Mouse (Mus musculus): Measurements from ENCODE around the gene Acap1. TPM values are rescaled to one million over a fixed set of nuclear protein-coding genes. Genes with fewer than 3 reads are reported as not detected.

The Acap1 gene
- polyA plus RNA-seq, 1 experiment from 2014 or later, result 1.3 TPM

DNA sequence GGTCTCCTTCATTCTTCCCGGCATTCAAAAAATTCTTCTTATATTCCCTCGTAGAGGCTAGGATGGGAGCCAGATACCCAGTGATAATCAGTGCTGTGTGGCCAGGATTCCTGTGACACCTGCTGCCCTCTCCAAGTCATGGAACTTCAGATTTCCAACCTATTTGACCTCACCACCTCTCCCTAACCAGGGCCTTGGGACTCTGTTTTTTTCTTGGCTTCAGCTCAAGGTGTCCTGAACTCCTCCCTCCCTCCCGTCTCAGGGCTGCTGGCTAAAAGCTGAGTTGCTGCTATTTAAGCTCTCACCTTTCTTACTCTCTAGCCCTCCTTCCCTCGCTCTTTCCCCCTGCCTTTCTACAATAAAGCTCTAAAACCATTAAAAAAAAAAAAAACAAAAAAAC lies 4.5 kb upstream of the Acap1 start:
- H3K27ac ChIP-seq, result peak overlapping the region; percentile 96; the same call in 1 of the 2 replicates

DNA sequence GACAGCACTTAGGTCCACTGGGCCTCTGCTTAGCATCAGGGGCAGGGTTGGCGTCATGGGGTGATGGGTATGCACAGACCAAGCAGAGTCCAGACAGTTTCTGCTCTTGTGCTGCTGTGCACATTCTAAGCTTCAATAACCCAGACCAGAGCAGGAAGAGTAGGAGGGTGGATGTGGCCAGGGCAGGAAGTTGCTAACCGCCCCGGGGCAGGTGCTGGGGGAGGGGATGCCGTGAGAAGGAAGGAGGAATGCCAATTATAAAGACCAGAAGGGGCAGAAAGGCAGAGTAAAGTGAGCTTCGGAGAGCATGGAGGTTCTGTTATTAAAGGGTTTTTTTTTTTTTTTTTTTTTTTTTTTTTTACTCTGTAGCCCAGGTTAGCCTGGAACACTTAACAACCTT lies 668 bp downstream of the Acap1 start:
- Histone ChIP-seq H3K4me2 (replicated peaks) (no peak overlapping the region), H3K9me3 (no peaks in the 10 kb centered on the region), H3K27ac (no peak overlapping the region), H3K4me3 (no peak overlapping the region), H3K4me1 (peaks cover 10% of the 10 kb centered on the region), H3K36me3 (0 out of 2 replicates have a peak, but pooled peaks cover 3% of the 10 kb centered on the region), H3K27me3 (0 out of 2 replicates have a peak, but pooled peaks cover 2% of the 10 kb centered on the region), H3K9ac (no peak overlapping the region)
- WGBS, result 72% methylated on average over 5 of the region's 5 CpGs
- no peak for ATAC-seq (ENCODE audit: insufficient number of reproducible peaks, insufficient read depth, low FRiP score, low TSS enrichment)

More for the DNA sequence above, 4.5 kb upstream of the Acap1 start:
- H3K9ac ChIP-seq, result peak overlapping the region; percentile 86
- H3K36me3 ChIP-seq, result peaks cover 16% of the 10 kb centered on the region
- no peaks in the 10 kb centered on the region for H3K27me3 ChIP-seq
- ATAC-seq (ENCODE audit: insufficient number of reproducible peaks, insufficient read depth, low FRiP score, low TSS enrichment), result no peak
- peaks cover 24% of the 10 kb centered on the region for H3K4me1 ChIP-seq
- H3K4me2 ChIP-seq (replicated peaks), result peak overlapping the region; percentile 87
- no peaks in the 10 kb centered on the region for H3K9me3 ChIP-seq
- WGBS, result 16% methylated on average over 4 of the region's 4 CpGs
- H3K4me3 ChIP-seq, result peak overlapping the region; percentile 78

DNA sequence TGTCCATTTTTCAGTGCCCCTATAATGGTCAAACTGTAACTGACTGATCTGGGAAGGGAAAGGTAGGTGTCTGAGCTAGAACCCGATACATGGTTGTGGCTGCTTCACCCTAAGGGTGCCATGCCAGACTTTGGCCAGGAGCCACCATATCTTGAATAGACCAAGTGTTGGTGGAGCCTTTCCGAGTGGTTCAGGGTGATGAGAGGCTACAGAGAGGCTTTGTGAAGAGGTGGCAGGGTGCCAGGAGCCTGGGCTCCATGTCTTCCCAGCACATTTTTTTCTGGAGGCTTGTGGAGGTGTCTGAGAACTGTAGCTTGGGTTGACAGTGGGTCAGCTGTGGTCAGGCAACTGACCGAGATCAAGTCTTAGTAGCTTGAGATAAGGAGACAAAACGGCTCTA lies 3.9 kb downstream of the Acap1 start:
- 0 out of 2 replicates have a peak, but pooled peaks cover 2% of the 10 kb centered on the region for H3K27me3 ChIP-seq
- ATAC-seq (ENCODE audit: insufficient number of reproducible peaks, insufficient read depth, low FRiP score, low TSS enrichment), result no peak
- H3K4me2 ChIP-seq (replicated peaks), result no peak overlapping the region
- H3K36me3 ChIP-seq, result no peaks in the 10 kb centered on the region
- H3K27ac ChIP-seq, result no peak overlapping the region
- H3K9ac ChIP-seq, result no peak overlapping the region
- H3K4me1 ChIP-seq, result no peaks in the 10 kb centered on the region
- 79% methylated on average over 4 of the region's 4 CpGs for WGBS
- no peaks in the 10 kb centered on the region for H3K9me3 ChIP-seq
- no peak overlapping the region for H3K4me3 ChIP-seq

GRCm38 (mm10) chr11:69886907-69887635 lies 8.3 kb downstream of the Acap1 start:
- Histone ChIP-seq H3K27me3 (0 out of 2 replicates have a peak, but pooled peaks cover 2% of the 10 kb centered on the region), H3K4me3 (no peak overlapping the region), H3K9ac (no peak overlapping the region), H3K36me3 (no peaks in the 10 kb centered on the region), H3K9me3 (no peaks in the 10 kb centered on the region), H3K27ac (no peak overlapping the region), H3K4me1 (no peaks in the 10 kb centered on the region), H3K4me2 (replicated peaks) (no peak overlapping the region)
- ATAC-seq (ENCODE audit: insufficient number of reproducible peaks, insufficient read depth, low FRiP score, low TSS enrichment), result no peak
- 70% methylated on average over 8 of the region's 8 CpGs for WGBS

GRCm38 (mm10) chr11:69884663-69885062 lies 10.7 kb downstream of the Acap1 start:
- no peaks in the 10 kb centered on the region for H3K36me3 ChIP-seq
- H3K9ac ChIP-seq, result no peak overlapping the region
- H3K4me1 ChIP-seq, result peaks cover 7% of the 10 kb centered on the region; the same call in 1 of the 2 replicates
- peak overlapping the region; percentile 8; the same call in 1 of the 2 replicates for H3K27ac ChIP-seq
- H3K4me3 ChIP-seq, result no peak overlapping the region
- no peak overlapping the region for H3K4me2 ChIP-seq (replicated peaks)
- H3K9me3 ChIP-seq, result no peaks in the 10 kb centered on the region
- 83% methylated on average over 8 of the region's 8 CpGs for WGBS
- H3K27me3 ChIP-seq, result no peaks in the 10 kb centered on the region
- no peak for ATAC-seq (ENCODE audit: insufficient number of reproducible peaks, insufficient read depth, low FRiP score, low TSS enrichment)

GRCm38 (mm10) chr11:69884240-69884639 lies 11.1 kb downstream of the Acap1 start:
- no peak overlapping the region for H3K4me3 ChIP-seq
- no peaks in the 10 kb centered on the region for H3K9me3 ChIP-seq
- H3K27ac ChIP-seq, result peak overlapping the region; percentile 8; the same call in 1 of the 2 replicates
- H3K4me1 ChIP-seq, result peaks cover 11% of the 10 kb centered on the region; the same call in 1 of the 2 replicates
- no peak for ATAC-seq (ENCODE audit: insufficient number of reproducible peaks, insufficient read depth, low FRiP score, low TSS enrichment)
- no peak overlapping the region for H3K9ac ChIP-seq
- 76% methylated on average over 9 of the region's 9 CpGs for WGBS
- H3K27me3 ChIP-seq, result no peaks in the 10 kb centered on the region
- no peaks in the 10 kb centered on the region for H3K36me3 ChIP-seq
- H3K4me2 ChIP-seq (replicated peaks), result no peak overlapping the region

DNA sequence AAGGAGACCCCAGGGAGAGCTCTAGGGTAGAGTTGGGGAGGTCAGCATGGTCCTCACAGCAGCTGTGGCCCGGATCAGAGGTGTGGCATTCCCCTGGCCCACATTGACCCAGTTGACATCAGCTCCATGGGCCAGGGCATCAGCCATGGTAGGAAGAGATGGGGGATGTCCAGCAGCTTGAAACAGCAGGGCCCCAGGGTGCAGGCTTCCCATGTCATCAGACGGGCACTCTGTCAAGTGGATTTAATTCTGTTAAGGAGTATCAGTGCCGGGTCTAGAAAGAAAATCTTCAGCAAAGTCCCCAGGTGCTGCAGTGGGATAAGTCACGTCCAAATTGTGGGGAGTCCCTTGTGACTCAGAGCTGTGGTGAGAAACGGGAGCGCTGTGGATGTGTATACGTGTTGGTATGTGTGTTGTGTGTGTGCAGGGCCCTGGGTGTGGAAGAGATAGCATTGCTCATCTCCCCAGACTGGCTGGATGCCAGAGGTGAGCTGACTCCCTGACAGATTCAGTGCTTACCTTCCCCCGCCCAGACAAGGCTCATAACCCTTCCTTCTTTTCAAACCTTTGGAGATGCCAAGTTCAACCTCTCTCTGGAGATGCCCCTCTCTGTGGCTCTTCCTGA lies 11.7 kb downstream of the Acap1 start:
- Histone ChIP-seq H3K4me1 (peaks cover 11% of the 10 kb centered on the region; the same call in 1 of the 2 replicates), H3K4me3 (no peak overlapping the region), H3K9me3 (no peaks in the 10 kb centered on the region), H3K4me2 (replicated peaks) (no peak overlapping the region), H3K27ac (no peak overlapping the region; the same call in 1 of the 2 replicates), H3K9ac (no peak overlapping the region), H3K36me3 (no peaks in the 10 kb centered on the region), H3K27me3 (no peaks in the 10 kb centered on the region)
- ATAC-seq (ENCODE audit: insufficient number of reproducible peaks, insufficient read depth, low FRiP score, low TSS enrichment), result no peak
- 76% methylated on average over 8 of the region's 8 CpGs for WGBS

DNA sequence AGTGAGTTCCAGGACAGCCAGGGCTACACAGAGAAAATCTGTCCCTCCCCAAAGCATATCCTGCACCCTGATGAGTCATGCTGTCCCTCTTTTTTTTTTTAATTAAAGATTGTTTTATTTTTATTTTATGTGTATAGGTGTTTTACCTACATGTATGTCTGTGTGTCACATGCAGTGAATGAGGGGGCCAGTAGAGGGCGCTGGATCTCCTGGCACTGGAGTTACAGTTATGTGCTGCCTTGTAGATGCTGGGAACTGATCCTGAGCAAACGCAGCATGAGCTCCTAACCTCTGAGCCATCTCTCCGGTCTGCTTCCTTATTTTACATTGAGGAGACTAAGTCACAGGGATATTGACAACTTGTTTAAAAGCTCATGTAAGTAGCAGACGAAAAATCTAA lies 12.3 kb downstream of the Acap1 start:
- no peaks in the 10 kb centered on the region for H3K27me3 ChIP-seq
- ATAC-seq (ENCODE audit: insufficient number of reproducible peaks, insufficient read depth, low FRiP score, low TSS enrichment), result no peak
- no peak overlapping the region for H3K4me3 ChIP-seq
- peaks cover 11% of the 10 kb centered on the region; the same call in 1 of the 2 replicates for H3K4me1 ChIP-seq
- H3K9me3 ChIP-seq, result no peaks in the 10 kb centered on the region
- no peak overlapping the region for H3K4me2 ChIP-seq (replicated peaks)
- H3K27ac ChIP-seq, result no peak overlapping the region; the same call in 1 of the 2 replicates
- H3K36me3 ChIP-seq, result no peaks in the 10 kb centered on the region
- no peak overlapping the region for H3K9ac ChIP-seq
- 57% methylated on average over 4 of the region's 4 CpGs for WGBS

DNA sequence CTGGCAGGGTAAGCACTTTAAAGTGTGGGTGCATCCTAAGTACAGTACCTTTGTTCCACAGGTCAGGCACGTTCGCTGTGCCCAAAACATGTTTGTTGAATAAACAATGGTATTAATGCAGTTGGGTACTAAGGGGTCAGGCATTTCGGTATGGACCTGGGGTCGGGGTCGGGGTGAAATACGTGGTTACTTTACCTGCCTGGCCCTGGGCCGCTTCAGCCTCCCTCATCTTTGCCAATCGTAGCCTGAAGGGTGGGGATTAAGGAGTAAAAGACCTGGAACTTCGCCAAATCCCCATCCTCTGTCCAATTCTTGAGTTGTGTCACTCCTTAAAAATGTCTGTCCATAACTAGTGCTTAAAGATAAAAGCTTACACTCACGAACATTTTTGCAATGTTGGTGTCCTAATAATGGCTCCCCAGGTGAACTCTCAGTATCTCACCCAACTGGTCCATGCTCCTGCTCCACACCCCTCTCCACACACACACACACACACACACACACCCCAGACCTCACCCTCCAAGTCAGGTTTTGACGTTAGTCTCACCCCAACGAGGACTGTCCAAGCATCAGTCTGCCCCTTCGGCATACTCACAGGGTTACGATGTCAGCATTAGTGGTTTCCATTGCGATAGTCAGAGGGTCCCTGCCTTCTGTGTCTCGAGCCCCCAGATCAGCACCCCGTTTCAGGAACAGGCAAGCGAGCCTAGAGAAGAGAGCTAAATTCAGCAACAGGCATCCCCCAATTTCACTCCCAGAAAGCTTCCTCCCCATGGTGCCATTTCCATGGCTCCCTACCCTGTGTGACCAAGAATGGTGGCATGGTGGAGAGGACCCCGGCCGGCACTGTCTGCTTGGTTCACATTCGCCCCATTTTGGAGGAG lies 13.3 kb downstream of the Acap1 start:
- Histone ChIP-seq H3K9me3 (no peaks in the 10 kb centered on the region), H3K36me3 (no peaks in the 10 kb centered on the region), H3K27me3 (no peaks in the 10 kb centered on the region), H3K4me3 (peak overlapping the region; percentile 49), H3K9ac (peak overlapping the region; percentile 54; the same call in 1 of the 2 replicates), H3K4me2 (replicated peaks) (peak overlapping the region; percentile 73), H3K27ac (peak overlapping the region; percentile 83), H3K4me1 (peaks cover 19% of the 10 kb centered on the region; the same call in 1 of the 2 replicates)
- 61% methylated on average over 21 of the region's 21 CpGs for WGBS
- ATAC-seq (ENCODE audit: insufficient number of reproducible peaks, insufficient read depth, low FRiP score, low TSS enrichment), result no peak

DNA sequence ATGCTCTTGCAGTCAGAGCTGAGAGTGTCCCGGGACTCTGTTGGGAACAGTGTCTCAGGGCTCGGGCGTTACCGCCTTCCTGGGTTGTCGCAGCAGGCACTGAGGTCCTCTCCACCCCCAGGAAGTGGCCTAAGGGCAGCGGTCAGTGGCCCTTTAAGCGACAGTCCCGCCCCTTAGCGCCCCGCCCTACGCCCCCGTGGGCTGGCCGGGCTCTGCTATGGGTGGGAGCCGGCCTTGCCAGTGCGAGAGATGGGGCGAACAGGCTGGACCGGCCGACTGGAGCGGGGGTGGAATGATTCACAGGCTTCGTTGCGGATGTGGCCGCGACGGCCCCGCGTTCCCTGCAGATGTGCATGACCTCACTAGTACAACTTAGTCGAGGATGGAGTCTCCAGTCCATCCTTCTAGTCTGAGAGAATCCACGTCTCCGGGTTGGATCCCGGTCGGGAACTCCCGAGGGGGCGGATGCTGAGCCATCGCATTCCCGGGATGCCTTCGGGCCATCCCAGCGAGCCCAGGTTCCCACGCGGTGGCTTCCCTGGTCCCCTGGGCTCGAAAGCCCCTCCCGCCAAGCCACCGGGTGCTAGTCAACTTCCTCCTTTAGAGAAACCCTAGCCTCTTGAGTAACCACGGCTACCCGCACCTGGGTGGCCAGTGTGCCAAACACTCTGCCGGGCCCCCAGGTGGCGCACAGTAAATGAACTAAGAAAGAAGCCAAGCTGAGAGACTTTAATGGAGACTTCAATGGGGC lies 14.3 kb downstream of the Acap1 start, which contains the start of gene Kctd11:
Kctd11 (minus strand) TSS at position 554 of the 751 bp plus-strand sequence.
- Histone ChIP-seq H3K9ac (peak within 1 kb of the TSS; percentile 54), H3K4me2 (replicated peaks) (peak within 1 kb of the TSS; percentile 73), H3K4me3 (peak within 1 kb of the TSS; percentile 49), H3K27me3 (no peaks in the 10 kb centered on the region), H3K9me3 (no peaks in the 10 kb centered on the region), H3K4me1 (peaks cover 29% of the 10 kb centered on the region), H3K27ac (peak within 1 kb of the TSS; percentile 83), H3K36me3 (no peaks in the 10 kb centered on the region)
- peak; percentile 79 for ATAC-seq (ENCODE audit: insufficient number of reproducible peaks, insufficient read depth, low FRiP score, low TSS enrichment)
- WGBS, result under 1% methylated on average over 46 of the region's 46 CpGs

DNA sequence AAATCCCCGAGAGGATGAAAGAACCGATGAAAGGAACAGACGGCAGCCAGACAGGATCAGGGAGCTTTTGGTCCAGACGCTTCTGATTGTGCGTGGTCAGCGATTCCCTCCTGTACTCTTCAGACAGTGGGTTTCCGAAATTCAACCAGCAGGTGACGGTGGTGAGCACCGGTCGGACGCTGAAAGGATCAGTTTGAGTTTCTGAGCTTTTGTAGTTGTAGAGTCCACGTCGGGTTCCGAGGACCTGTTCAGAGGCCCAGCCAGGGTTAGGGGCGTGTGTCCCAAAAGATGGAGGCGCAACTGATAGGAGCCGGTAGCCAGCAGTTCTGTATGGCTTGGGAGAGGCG lies 14.9 kb downstream of the Acap1 start:
- Histone ChIP-seq H3K4me1 (peaks cover 34% of the 10 kb centered on the region), H3K27ac (peak overlapping the region; percentile 83), H3K9me3 (no peaks in the 10 kb centered on the region), H3K36me3 (no peaks in the 10 kb centered on the region), H3K4me3 (peak overlapping the region; percentile 49), H3K4me2 (replicated peaks) (peak overlapping the region; percentile 73), H3K27me3 (no peaks in the 10 kb centered on the region), H3K9ac (peak overlapping the region; percentile 54)
- WGBS, result under 1% methylated on average over 18 of the region's 18 CpGs
- 0 out of 2 replicates have a peak, but pooled peaks have one; percentile 5 for ATAC-seq (ENCODE audit: insufficient number of reproducible peaks, insufficient read depth, low FRiP score, low TSS enrichment)

All from embryonic facial prominence, embryonic 12.5 days (tissue).